Comparison of ENCODE assay signal across 27 mouse cellular contexts in genomic region chrX:98736758-98737157, GRCm38 (mm10).
DNase-seq lines count a peak whose midpoint lies in the region; ATAC-seq and TF ChIP-seq lines count a peak whose summit lies in the region.
"Had no signal": no experiment of that assay in that cellular context is flagged by ENCODE, and none has a peak within 500 bp of the region (broad histone marks: within the 10 kb centered on the region; RNA-seq: fewer than 3 reads in every experiment).

No protein-coding gene starts in this region.

- peak; percentile 3 for DNase-seq in forebrain, postnatal 0 days
- DNase-seq in forebrain, embryonic 11.5 days (ENCODE audit: low spot score): no peak
- peak; percentile 68 for DNase-seq in lung, embryonic 14.5 days
- no peak for DNase-seq in lung, adult 2 months
- DNase-seq in NIH3T3 (ENCODE audit: low read depth): peak; percentile 34
- peak; percentile 25 for DNase-seq in brain, adult 2 months (ENCODE audit: low read depth, low spot score)
- DNase-seq in ovary, postnatal 10 days (ENCODE audit: low spot score): no peak
- DNase-seq: adrenal gland, adult 2 months; adrenal gland, postnatal 36 days; cerebellum, adult 11-12 months; gastrocnemius, postnatal 25 days; heart, adult 11 months; heart, postnatal 36 days; layer of hippocampus, adult 9-11 months; liver; lung, postnatal 14 days; thymus, adult 2 months; thymus, postnatal 4 days had no signal

- no peak for ATAC-seq in forebrain, postnatal 0 days
- ATAC-seq in forebrain, embryonic 11.5 days (replicated peaks; ENCODE audit: low FRiP score): no peak
- ATAC-seq in lung, embryonic 14.5 days (ENCODE audit: insufficient read depth): peak; percentile 81; the same call in 1 of the 2 replicates
- ATAC-seq: CD4-positive, CD25-positive, alpha-beta regulatory T cell, adult 4 months; forebrain, embryonic 14.5 days; intestine, postnatal 0 days had no signal

- no peak overlapping the region for H3K9ac ChIP-seq in forebrain, postnatal 0 days
- H3K9ac ChIP-seq in forebrain, embryonic 11.5 days (ENCODE audit: low read length): no peak overlapping the region
- H3K9ac ChIP-seq in lung, embryonic 14.5 days: no peak overlapping the region
- H3K9ac ChIP-seq: hindbrain, embryonic 12.5 days; liver, embryonic 14.5 days; midbrain, embryonic 12.5 days; neural tube, embryonic 13.5 days had no signal

- no peak overlapping the region for H3K4me3 ChIP-seq in forebrain, postnatal 0 days (ENCODE audit: low read depth, low read length)
- no peak overlapping the region for H3K4me3 ChIP-seq in forebrain, embryonic 11.5 days (ENCODE audit: low read depth, low read length)
- H3K4me3 ChIP-seq in lung, embryonic 14.5 days (ENCODE audit: low read depth, low read length): no peak overlapping the region
- no peak overlapping the region for H3K4me3 ChIP-seq in lung, adult 2 months (replicated peaks; ENCODE audit: extremely low read depth, low read depth, low read length)
- H3K4me3 ChIP-seq: hindbrain, embryonic 12.5 days; midbrain, embryonic 12.5 days; neural tube, embryonic 13.5 days had no signal

- H3K9me3 ChIP-seq in forebrain, postnatal 0 days (ENCODE audit: low read length): no peaks in the 10 kb centered on the region
- H3K9me3 ChIP-seq in forebrain, embryonic 11.5 days (ENCODE audit: control insufficient read depth, low read length): no peaks in the 10 kb centered on the region
- no peaks in the 10 kb centered on the region for H3K9me3 ChIP-seq in lung, embryonic 14.5 days (ENCODE audit: low read depth, low read length)
- H3K9me3 ChIP-seq: hindbrain, embryonic 12.5 days; midbrain, embryonic 12.5 days; neural tube, embryonic 13.5 days had no signal

- H3K4me1 ChIP-seq in forebrain, postnatal 0 days (ENCODE audit: insufficient read depth): no peaks in the 10 kb centered on the region
- H3K4me1 ChIP-seq in forebrain, embryonic 11.5 days (replicated peaks; ENCODE audit: control insufficient read depth, insufficient read depth, low read length): no peaks in the 10 kb centered on the region
- H3K4me1 ChIP-seq in lung, embryonic 14.5 days (ENCODE audit: insufficient read depth): no peaks in the 10 kb centered on the region
- H3K4me1 ChIP-seq in lung, adult 2 months (ENCODE audit: control insufficient read depth, insufficient read depth, low read length): no peaks in the 10 kb centered on the region
- H3K4me1 ChIP-seq: hindbrain, embryonic 12.5 days; midbrain, embryonic 12.5 days; neural tube, embryonic 13.5 days had no signal

- H3K27ac ChIP-seq in forebrain, postnatal 0 days (ENCODE audit: low read depth, low read length): no peak overlapping the region
- H3K27ac ChIP-seq in forebrain, embryonic 11.5 days (ENCODE audit: low read depth, low read length): no peak overlapping the region
- H3K27ac ChIP-seq in lung, embryonic 14.5 days (ENCODE audit: low read depth): no peak overlapping the region
- H3K27ac ChIP-seq: hindbrain, embryonic 12.5 days; kidney, postnatal 0 days; liver, embryonic 14.5 days; midbrain, embryonic 12.5 days; neural tube, embryonic 13.5 days had no signal

- H3K27me3 ChIP-seq in forebrain, postnatal 0 days (ENCODE audit: insufficient read depth, low read length): no peaks in the 10 kb centered on the region
- no peaks in the 10 kb centered on the region for H3K27me3 ChIP-seq in forebrain, embryonic 11.5 days (ENCODE audit: control insufficient read depth, insufficient read depth, low read length)
- H3K27me3 ChIP-seq in lung, embryonic 14.5 days (ENCODE audit: insufficient read depth, low read length): no peaks in the 10 kb centered on the region
- H3K27me3 ChIP-seq: hindbrain, embryonic 12.5 days; midbrain, embryonic 12.5 days; neural tube, embryonic 13.5 days had no signal

- WGBS in forebrain, postnatal 0 days: 72% methylated on average over 5 of the region's 5 CpGs
- 93% methylated on average over 5 of the region's 5 CpGs for WGBS in forebrain, embryonic 11.5 days
- 53% methylated on average over 5 of the region's 5 CpGs for WGBS in lung, embryonic 14.5 days
- WGBS in lung, adult 2 months: 73% methylated on average over 5 of the region's 5 CpGs

- H3K4me2 ChIP-seq in forebrain, postnatal 0 days (ENCODE audit: low read depth): no peak overlapping the region
- no peak overlapping the region for H3K4me2 ChIP-seq in forebrain, embryonic 11.5 days (ENCODE audit: low read depth, low read length, severe bottlenecking)
- H3K4me2 ChIP-seq in lung, embryonic 14.5 days: no peak overlapping the region
- H3K4me2 ChIP-seq: heart, embryonic 11.5 days; hindbrain, embryonic 12.5 days; midbrain, embryonic 12.5 days; neural tube, embryonic 13.5 days had no signal

- no peak for TF ChIP-seq POLR2A in lung, adult 2 months (IDR thresholded peaks at IDR 0.05; ENCODE audit: borderline replicate concordance, extremely low read depth, low read depth, low read length)

- H3K36me3 ChIP-seq in forebrain, postnatal 0 days (ENCODE audit: insufficient read depth): no peaks in the 10 kb centered on the region
- no peaks in the 10 kb centered on the region for H3K36me3 ChIP-seq in forebrain, embryonic 11.5 days (ENCODE audit: control insufficient read depth, insufficient read depth, low read length)
- no peaks in the 10 kb centered on the region for H3K36me3 ChIP-seq in lung, embryonic 14.5 days (ENCODE audit: insufficient read depth)
- H3K36me3 ChIP-seq: hindbrain, embryonic 12.5 days; midbrain, embryonic 12.5 days; neural tube, embryonic 13.5 days had no signal

- no peak for TF ChIP-seq CTCF in forebrain, postnatal 0 days (IDR thresholded peaks at IDR 0.05; ENCODE audit: low read depth)
- TF ChIP-seq CTCF in lung, embryonic 14.5 days (IDR thresholded peaks at IDR 0.05; ENCODE audit: low read depth): no peak
- no peak for TF ChIP-seq CTCF in lung, adult 2 months (IDR thresholded peaks at IDR 0.05; ENCODE audit: insufficient read depth, low read length)

Comparison
In these comparisons a context has a peak if more than half of its experiments do, and no peak if none do; other contexts are left out.
1. DNase-seq: peak in forebrain, postnatal 0 days (single experiment), lung, embryonic 14.5 days (single experiment), NIH3T3 (single experiment) and brain, adult 2 months (single experiment); none in forebrain, embryonic 11.5 days (single experiment), lung, adult 2 months (single experiment) and ovary, postnatal 10 days (single experiment).